Comparison of ENCODE assay signal across 16 mouse cellular contexts in genomic region chr4:148844921-148845320, GRCm38 (mm10).
"Had no signal": no experiment of that assay in that cellular context is flagged by ENCODE, and none has a peak within 500 bp of the region (broad histone marks: within the 10 kb centered on the region; RNA-seq: fewer than 3 reads in every experiment).

No protein-coding gene starts in this region.

- H3K27me3 ChIP-seq: intestine, embryonic 15.5 days had no signal

- H3K4me3 ChIP-seq: intestine, embryonic 15.5 days; left cerebral cortex, adult 2 months; limb, embryonic 10.5 days; liver, embryonic 15.5 days; midbrain, embryonic 15.5 days; neural tube, embryonic 13.5 days had no signal

- H3K27ac ChIP-seq: intestine, embryonic 15.5 days; left cerebral cortex, adult 2 months; limb, embryonic 10.5 days; liver, embryonic 15.5 days; midbrain, embryonic 15.5 days; neural tube, embryonic 13.5 days had no signal

- ATAC-seq: intestine, embryonic 15.5 days; midbrain, embryonic 15.5 days had no signal

- H3K9ac ChIP-seq: intestine, embryonic 15.5 days; liver, embryonic 15.5 days; lung, embryonic 14.5 days; midbrain, embryonic 15.5 days; neural tube, embryonic 13.5 days had no signal

- H3K36me3 ChIP-seq: intestine, embryonic 15.5 days; limb, embryonic 10.5 days; liver, embryonic 15.5 days; midbrain, embryonic 15.5 days had no signal

- H3K9me3 ChIP-seq: intestine, embryonic 15.5 days; limb, embryonic 10.5 days; liver, embryonic 15.5 days; midbrain, embryonic 15.5 days; neural tube, embryonic 13.5 days had no signal

- H3K4me2 ChIP-seq: intestine, embryonic 15.5 days; liver, embryonic 11.5 days; liver, embryonic 15.5 days; lung, embryonic 14.5 days; midbrain, embryonic 15.5 days; neural tube, embryonic 13.5 days had no signal

- DNase-seq: kidney, adult 9 months; kidney, postnatal 25 days; lung, embryonic 14.5 days; lung, postnatal 10 days; lung, postnatal 4 days; right cerebral cortex, postnatal 4 days; spleen, adult 18-20 months; thymus, adult 18-20 months; thymus, postnatal 14 days had no signal

- H3K4me1 ChIP-seq: intestine, embryonic 15.5 days; liver, embryonic 15.5 days had no signal
